Mouse (Mus musculus) liver, adult 2 months (tissue): ENCODE data around the gene Olfr643.

ENCODE experiments used
- CTCF ChIP-seq: fragments of 200-500 bp; IDR thresholded peaks from 2 replicates; pipeline ENCODE4 v1.5.1; 2011; ENCODE audit warnings: low read depth, low read length, control low read depth
- POLR2A ChIP-seq: fragments of 200-500 bp; IDR thresholded peaks from 2 replicates; pipeline ENCODE4 v1.6.1; 2011; ENCODE audit warnings: low read length, control low read depth; ENCODE audit not compliant: insufficient read depth; ENCODE audit errors: extremely low read depth

GRCm38 (mm10) chr7:104103913-104104756, 33.1 kb downstream of the Olfr643 start:
- no peak for TF ChIP-seq CTCF
- no peak for TF ChIP-seq POLR2A
